Mouse (Mus musculus): Measurements from ENCODE around the gene Pxdc1.

GRCm38 (mm10) chr13:34659507-34659906 lies 6.2 kb upstream of the Pxdc1 start:
- TF ChIP-seq CTCF (IDR thresholded peaks at IDR 0.05; ENCODE audit: low read depth) (no peak), EP300 (IDR thresholded peaks at IDR 0.05; ENCODE audit: low read depth) (0 out of 2 replicates have a peak, but pooled peaks have one; percentile 30)
